Mouse (Mus musculus) lung, adult 2 months (tissue): ENCODE measurements around the gene Mrpl9.

Source experiments
- CTCF ChIP-seq: fragments of 200-500 bp; IDR thresholded peaks from 2 replicates; pipeline ENCODE4 v1.5.1; 2011; ENCODE audit warnings: mild to moderate bottlenecking, low read length, control low read depth; ENCODE audit not compliant: insufficient read depth
- POLR2A ChIP-seq: fragments of 200-500 bp; IDR thresholded peaks from 2 replicates; pipeline ENCODE4 v1.6.1; 2011; ENCODE audit warnings: low read depth, mild to moderate bottlenecking, control low read depth, low read length, borderline replicate concordance; ENCODE audit errors: extremely low read depth

DNA sequence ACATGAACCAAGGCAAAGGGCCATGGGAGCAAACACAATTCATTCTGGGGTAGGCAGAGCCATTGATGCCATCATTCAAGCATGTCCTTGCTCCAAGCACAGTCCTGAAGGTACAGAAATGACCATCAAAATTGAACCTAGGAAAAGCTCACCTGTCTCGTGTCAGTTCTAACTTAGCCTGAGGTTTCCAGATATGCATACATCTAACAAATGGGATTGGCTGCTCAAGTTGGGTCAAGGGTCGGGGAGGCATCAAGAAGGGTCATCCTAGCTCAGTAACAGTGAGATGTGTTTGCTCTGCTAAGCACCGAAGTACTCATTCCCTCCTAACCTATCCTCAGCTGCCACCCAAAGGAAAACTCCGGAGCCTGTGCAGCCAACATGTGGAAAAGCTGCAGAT is 46.3 kb upstream of the Mrpl9 start:
- TF ChIP-seq CTCF: no peak
- no peak for TF ChIP-seq POLR2A
